Mouse (Mus musculus): ENCODE measurements around the gene Fblim1. TPM values are rescaled to one million over a fixed set of nuclear protein-coding genes. Genes with fewer than 3 reads are reported as not detected.

Fblim1 gene
- polyA plus RNA-seq, 1 experiment from 2014 or later: 53.9 TPM

- Histone ChIP-seq H3K4me3 (ENCODE audit: low read depth, low read length) (no peak overlapping the region), H3K27ac (ENCODE audit: low read depth, low read length) (no peak overlapping the region), H3K4me1 (ENCODE audit: control insufficient read depth, insufficient read depth, low read length) (no peaks in the 10 kb centered on the region), H3K27me3 (ENCODE audit: control insufficient read depth, insufficient read depth, low read length) (no peaks in the 10 kb centered on the region), H3K36me3 (ENCODE audit: control insufficient read depth, insufficient read depth, low read length) (peaks cover 35% of the 10 kb centered on the region), H3K4me2 (no peak overlapping the region), H3K9ac (ENCODE audit: low read depth, low read length) (no peak overlapping the region), H3K9me3 (replicated peaks; ENCODE audit: control insufficient read depth, low read length) (no peaks in the 10 kb centered on the region)
- no peak for ATAC-seq (replicated peaks; ENCODE audit: insufficient number of reproducible peaks, low FRiP score, low TSS enrichment)
- WGBS (ENCODE audit: insufficient replicate concordance): 87% methylated on average over 8 of the region's 8 CpGs
Observed at GRCm38 (mm10) chr4:141583919-141584318, 22.0 kb downstream of the Fblim1 start.

- Histone ChIP-seq H3K9me3 (replicated peaks; ENCODE audit: control insufficient read depth, low read length) (no peaks in the 10 kb centered on the region), H3K4me1 (ENCODE audit: control insufficient read depth, insufficient read depth, low read length) (no peaks in the 10 kb centered on the region), H3K27me3 (ENCODE audit: control insufficient read depth, insufficient read depth, low read length) (no peaks in the 10 kb centered on the region), H3K36me3 (ENCODE audit: control insufficient read depth, insufficient read depth, low read length) (peaks cover 42% of the 10 kb centered on the region), H3K4me2 (no peak overlapping the region), H3K4me3 (ENCODE audit: low read depth, low read length) (no peak overlapping the region), H3K27ac (ENCODE audit: low read depth, low read length) (no peak overlapping the region), H3K9ac (ENCODE audit: low read depth, low read length) (no peak overlapping the region)
- 90% methylated on average over 13 of the region's 13 CpGs for WGBS (ENCODE audit: insufficient replicate concordance)
- no peak for ATAC-seq (replicated peaks; ENCODE audit: insufficient number of reproducible peaks, low FRiP score, low TSS enrichment)
Observed at GRCm38 (mm10) chr4:141581051-141581450, 24.8 kb downstream of the Fblim1 start.

- 0 out of 2 replicates have a peak overlapping the region, but pooled peaks have one; percentile 35 for H3K27ac ChIP-seq (ENCODE audit: low read depth, low read length)
- no peak overlapping the region for H3K4me2 ChIP-seq
- peaks cover 4% of the 10 kb centered on the region; the same call in 1 of the 2 replicates for H3K4me1 ChIP-seq (ENCODE audit: control insufficient read depth, insufficient read depth, low read length)
- no peak overlapping the region for H3K4me3 ChIP-seq (ENCODE audit: low read depth, low read length)
- H3K36me3 ChIP-seq (ENCODE audit: control insufficient read depth, insufficient read depth, low read length): peaks cover 35% of the 10 kb centered on the region
- H3K9ac ChIP-seq (ENCODE audit: low read depth, low read length): no peak overlapping the region
- H3K9me3 ChIP-seq (replicated peaks; ENCODE audit: control insufficient read depth, low read length): no peaks in the 10 kb centered on the region
- no peaks in the 10 kb centered on the region for H3K27me3 ChIP-seq (ENCODE audit: control insufficient read depth, insufficient read depth, low read length)
- ATAC-seq (replicated peaks; ENCODE audit: insufficient number of reproducible peaks, low FRiP score, low TSS enrichment): no peak
- 31% methylated on average over 3 of the region's 3 CpGs for WGBS (ENCODE audit: insufficient replicate concordance)
Observed at GRCm38 (mm10) chr4:141578833-141579232, 27.1 kb downstream of the Fblim1 start.

- Histone ChIP-seq H3K36me3 (ENCODE audit: control insufficient read depth, insufficient read depth, low read length) (peaks cover 27% of the 10 kb centered on the region), H3K9ac (ENCODE audit: low read depth, low read length) (no peak overlapping the region), H3K4me3 (ENCODE audit: low read depth, low read length) (no peak overlapping the region), H3K4me2 (no peak overlapping the region), H3K4me1 (ENCODE audit: control insufficient read depth, insufficient read depth, low read length) (peaks cover 4% of the 10 kb centered on the region; the same call in 1 of the 2 replicates), H3K9me3 (replicated peaks; ENCODE audit: control insufficient read depth, low read length) (no peaks in the 10 kb centered on the region), H3K27ac (ENCODE audit: low read depth, low read length) (no peak overlapping the region), H3K27me3 (ENCODE audit: control insufficient read depth, insufficient read depth, low read length) (no peaks in the 10 kb centered on the region)
- 90% methylated on average over 7 of the region's 7 CpGs for WGBS (ENCODE audit: insufficient replicate concordance)
- no peak for ATAC-seq (replicated peaks; ENCODE audit: insufficient number of reproducible peaks, low FRiP score, low TSS enrichment)
Observed at GRCm38 (mm10) chr4:141576877-141577276, 29.0 kb downstream of the Fblim1 start.

- Histone ChIP-seq H3K9me3 (replicated peaks; ENCODE audit: control insufficient read depth, low read length) (no peaks in the 10 kb centered on the region), H3K27ac (ENCODE audit: low read depth, low read length) (no peak overlapping the region), H3K9ac (ENCODE audit: low read depth, low read length) (no peak overlapping the region), H3K4me3 (ENCODE audit: low read depth, low read length) (no peak overlapping the region), H3K27me3 (ENCODE audit: control insufficient read depth, insufficient read depth, low read length) (no peaks in the 10 kb centered on the region), H3K4me2 (no peak overlapping the region), H3K4me1 (ENCODE audit: control insufficient read depth, insufficient read depth, low read length) (peaks cover 4% of the 10 kb centered on the region; the same call in 1 of the 2 replicates), H3K36me3 (ENCODE audit: control insufficient read depth, insufficient read depth, low read length) (peaks cover 27% of the 10 kb centered on the region)
- WGBS (ENCODE audit: insufficient replicate concordance): 84% methylated on average over 11 of the region's 11 CpGs
- ATAC-seq (replicated peaks; ENCODE audit: insufficient number of reproducible peaks, low FRiP score, low TSS enrichment): no peak
Observed at GRCm38 (mm10) chr4:141576404-141576803, 29.5 kb downstream of the Fblim1 start.

- H3K27me3 ChIP-seq (ENCODE audit: control insufficient read depth, insufficient read depth, low read length): no peaks in the 10 kb centered on the region
- H3K4me1 ChIP-seq (ENCODE audit: control insufficient read depth, insufficient read depth, low read length): peaks cover 7% of the 10 kb centered on the region
- 0 out of 2 replicates have a peak overlapping the region, but pooled peaks have one; percentile 30 for H3K4me2 ChIP-seq
- no peak overlapping the region for H3K4me3 ChIP-seq (ENCODE audit: low read depth, low read length)
- no peaks in the 10 kb centered on the region for H3K9me3 ChIP-seq (replicated peaks; ENCODE audit: control insufficient read depth, low read length)
- H3K36me3 ChIP-seq (ENCODE audit: control insufficient read depth, insufficient read depth, low read length): peaks cover 16% of the 10 kb centered on the region
- no peak overlapping the region for H3K27ac ChIP-seq (ENCODE audit: low read depth, low read length)
- WGBS (ENCODE audit: insufficient replicate concordance): 39% methylated on average over 27 of the region's 27 CpGs
- ATAC-seq (replicated peaks; ENCODE audit: insufficient number of reproducible peaks, low FRiP score, low TSS enrichment): no peak; the same call in 1 of the 2 replicates
- no peak overlapping the region for H3K9ac ChIP-seq (ENCODE audit: low read depth, low read length)
Observed at GRCm38 (mm10) chr4:141574789-141575702, 30.9 kb downstream of the Fblim1 start.

- Histone ChIP-seq H3K27ac (ENCODE audit: low read depth, low read length) (no peak overlapping the region), H3K36me3 (ENCODE audit: control insufficient read depth, insufficient read depth, low read length) (peaks cover 12% of the 10 kb centered on the region), H3K9ac (ENCODE audit: low read depth, low read length) (no peak overlapping the region), H3K27me3 (ENCODE audit: control insufficient read depth, insufficient read depth, low read length) (no peaks in the 10 kb centered on the region), H3K4me3 (ENCODE audit: low read depth, low read length) (no peak overlapping the region), H3K4me1 (ENCODE audit: control insufficient read depth, insufficient read depth, low read length) (peaks cover 8% of the 10 kb centered on the region), H3K9me3 (replicated peaks; ENCODE audit: control insufficient read depth, low read length) (no peaks in the 10 kb centered on the region), H3K4me2 (no peak overlapping the region)
- 45% methylated on average over 6 of the region's 6 CpGs for WGBS (ENCODE audit: insufficient replicate concordance)
- no peak for ATAC-seq (replicated peaks; ENCODE audit: insufficient number of reproducible peaks, low FRiP score, low TSS enrichment)
Observed at GRCm38 (mm10) chr4:141573359-141573966, 32.4 kb downstream of the Fblim1 start.

GRCm38 (mm10) chr4:141572668-141573358 lies 33.1 kb downstream of the Fblim1 start:
- H3K9ac ChIP-seq (ENCODE audit: low read depth, low read length): no peak overlapping the region

More at GRCm38 (mm10) chr4:141572668-141573358, 33.1 kb downstream of the Fblim1 start:
- H3K27me3 ChIP-seq (ENCODE audit: control insufficient read depth, insufficient read depth, low read length): no peaks in the 10 kb centered on the region
- ATAC-seq (replicated peaks; ENCODE audit: insufficient number of reproducible peaks, low FRiP score, low TSS enrichment): no peak
- H3K4me2 ChIP-seq: no peak overlapping the region
- no peak overlapping the region for H3K27ac ChIP-seq (ENCODE audit: low read depth, low read length)
- 73% methylated on average over 7 of the region's 7 CpGs for WGBS (ENCODE audit: insufficient replicate concordance)
- no peak overlapping the region for H3K4me3 ChIP-seq (ENCODE audit: low read depth, low read length)
- peaks cover 8% of the 10 kb centered on the region for H3K4me1 ChIP-seq (ENCODE audit: control insufficient read depth, insufficient read depth, low read length)
- no peaks in the 10 kb centered on the region for H3K9me3 ChIP-seq (replicated peaks; ENCODE audit: control insufficient read depth, low read length)
- H3K36me3 ChIP-seq (ENCODE audit: control insufficient read depth, insufficient read depth, low read length): peaks cover 12% of the 10 kb centered on the region
